Mouse (Mus musculus): ENCODE results near the gene Orm2. TPM values are rescaled to one million over a fixed set of nuclear protein-coding genes. Genes with fewer than 3 reads are reported as not detected.

The Orm2 gene
- 0.61 TPM for polyA plus RNA-seq (2014; fragmentation: Illumina TruSeq; extraction: RNeasy Lipid Tissue Mini Kit (QIAGEN cat#74804); ENCODE audit: low read depth, low replicate concordance)

DNA sequence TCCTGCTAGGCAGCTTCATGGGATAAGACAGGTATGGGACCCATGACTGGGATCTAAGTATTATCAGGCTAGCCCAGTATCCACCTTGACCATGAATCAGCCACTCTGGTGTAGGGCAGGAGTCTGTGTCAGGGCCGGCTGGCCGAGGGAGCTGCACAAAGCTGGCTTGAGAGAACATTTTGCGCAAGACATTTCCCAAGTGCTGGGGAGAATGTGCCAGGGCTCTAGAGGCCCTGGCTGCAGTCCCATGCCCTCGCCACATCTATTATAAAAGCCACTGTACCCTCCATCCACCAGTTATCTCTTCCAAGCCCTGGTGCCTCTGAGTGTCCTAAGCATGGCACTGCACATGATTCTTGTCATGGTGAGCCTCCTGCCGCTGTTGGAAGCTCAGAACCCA is at the start of gene Orm2:
Gene Orm2 (plus strand): TSS at position 300 of the 400 bp plus-strand sequence.

GRCm38 (mm10) chr4:63344295-63344694 is 18.0 kb upstream of the Orm2 start, which contains the start of gene Orm1:
TSS of gene Orm1 (plus strand) at chr4:63344560.

DNA sequence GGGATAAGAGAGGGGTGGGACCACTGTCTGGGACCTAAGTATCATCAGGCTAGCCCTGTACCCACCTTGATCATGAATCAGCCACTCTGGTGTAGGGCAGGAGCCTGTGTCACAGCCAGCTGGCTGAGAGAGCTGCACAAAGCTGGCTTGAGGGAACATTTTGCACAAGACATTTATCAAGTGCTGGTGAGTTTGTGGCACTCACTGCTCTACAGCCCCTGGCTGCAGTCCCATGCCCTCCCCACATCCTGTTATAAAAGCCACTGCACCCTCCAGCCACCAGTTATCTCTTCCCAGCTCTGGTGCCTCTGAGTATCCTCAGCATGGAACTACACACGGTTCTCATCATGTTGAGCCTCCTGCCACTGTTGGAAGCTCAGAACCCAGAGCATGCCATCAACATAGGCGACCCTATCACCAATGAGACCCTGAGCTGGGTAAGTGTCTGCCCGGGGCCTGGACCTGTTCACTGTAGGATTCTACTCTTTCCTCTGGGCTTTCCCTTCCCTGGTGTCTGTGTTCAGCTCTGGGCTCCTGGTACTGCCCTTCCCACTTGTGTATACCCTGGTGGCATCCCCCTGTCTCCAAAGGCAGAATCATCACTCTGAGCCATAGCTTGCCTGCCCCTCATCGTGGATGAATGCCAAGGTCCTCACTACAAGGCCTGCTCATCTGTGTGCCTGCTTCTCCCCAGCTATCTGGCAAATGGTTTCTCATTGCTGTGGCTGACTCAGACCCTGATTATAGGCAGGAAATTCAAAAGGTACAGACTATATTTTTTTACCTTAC is 6.2 kb upstream of the Orm2 start, which contains the start of gene Orm3:
Gene Orm3 (plus strand): TSS at position 286 of the 789 bp plus-strand sequence.

DNA sequence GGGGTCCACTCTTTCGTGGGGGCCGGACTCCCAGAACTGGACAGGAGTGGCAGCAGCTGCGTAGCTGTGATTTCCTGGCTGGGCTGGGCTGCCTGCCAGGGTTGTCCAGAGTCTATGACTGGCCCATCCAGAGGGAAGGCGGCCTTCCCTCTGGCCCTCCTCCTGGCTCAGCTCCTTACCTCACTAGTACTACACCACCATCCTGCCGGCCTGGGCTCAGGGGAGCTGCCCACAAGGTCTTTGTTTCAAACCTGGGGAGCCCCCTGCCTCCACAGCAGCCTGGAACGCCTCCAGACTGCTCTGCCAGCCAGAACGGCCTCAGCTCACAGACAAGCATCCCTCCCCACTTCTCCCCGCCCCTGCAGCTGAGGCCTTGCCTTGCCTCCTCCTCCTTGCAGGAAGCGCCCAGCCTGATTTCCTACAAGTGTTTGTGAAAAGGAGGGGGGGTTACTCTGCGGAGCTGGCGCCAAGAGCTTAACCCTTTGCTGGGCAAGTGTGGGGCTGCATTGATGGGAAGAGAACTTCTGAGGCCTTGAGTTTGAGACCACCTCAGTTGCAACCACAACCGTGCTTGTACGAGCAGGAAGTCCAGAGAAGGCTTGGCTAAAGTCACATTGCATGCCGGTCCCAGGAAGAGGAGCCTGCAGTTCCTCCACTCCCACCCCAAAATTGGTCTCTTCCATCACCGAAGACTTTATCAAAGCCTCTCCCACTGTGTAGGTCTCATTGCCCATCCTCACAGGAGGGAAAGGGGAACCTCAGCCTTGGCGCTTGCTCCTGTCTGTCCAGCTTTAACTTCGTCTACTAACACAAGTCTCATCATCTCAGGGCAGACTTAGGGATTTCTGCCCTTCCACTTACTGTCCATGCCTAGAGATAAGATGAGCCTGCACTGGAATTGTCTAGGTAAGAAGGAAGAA is 41.1 kb downstream of the Orm2 start, which contains the start of gene Akna:
Gene Akna (minus strand): TSS at position 315 of the 920 bp plus-strand sequence.

Other genes with a start within 250 kb of the Orm2 start
- not detected for gene Ambp, start 207.7 kb upstream of the Orm2 start, polyA plus RNA-seq (2014; fragmentation: Illumina TruSeq; extraction: RNeasy Lipid Tissue Mini Kit (QIAGEN cat#74804); ENCODE audit: low read depth, low replicate concordance)
- 1.3 TPM for gene Kif12, start 190.3 kb upstream of the Orm2 start, polyA plus RNA-seq (2014; fragmentation: Illumina TruSeq; extraction: RNeasy Lipid Tissue Mini Kit (QIAGEN cat#74804); ENCODE audit: low read depth, low replicate concordance)
- 8.6 TPM for gene Col27a1, start 148.4 kb upstream of the Orm2 start, polyA plus RNA-seq (2014; fragmentation: Illumina TruSeq; extraction: RNeasy Lipid Tissue Mini Kit (QIAGEN cat#74804); ENCODE audit: low read depth, low replicate concordance)
- 124 TPM for gene Orm1, start 17.9 kb upstream of the Orm2 start, polyA plus RNA-seq (2014; fragmentation: Illumina TruSeq; extraction: RNeasy Lipid Tissue Mini Kit (QIAGEN cat#74804); ENCODE audit: low read depth, low replicate concordance)
- gene Orm3, start 6.3 kb upstream of the Orm2 start, polyA plus RNA-seq (2014; fragmentation: Illumina TruSeq; extraction: RNeasy Lipid Tissue Mini Kit (QIAGEN cat#74804); ENCODE audit: low read depth, low replicate concordance) = 7.1 TPM
- 5.3 TPM for gene Akna, start 40.9 kb downstream of the Orm2 start, polyA plus RNA-seq (2014; fragmentation: Illumina TruSeq; extraction: RNeasy Lipid Tissue Mini Kit (QIAGEN cat#74804); ENCODE audit: low read depth, low replicate concordance)
- 13.9 TPM for gene Whrn, start 133.5 kb downstream of the Orm2 start, polyA plus RNA-seq (2014; fragmentation: Illumina TruSeq; extraction: RNeasy Lipid Tissue Mini Kit (QIAGEN cat#74804); ENCODE audit: low read depth, low replicate concordance)
- gene Atp6v1g1, start 182.3 kb downstream of the Orm2 start, polyA plus RNA-seq (2014; fragmentation: Illumina TruSeq; extraction: RNeasy Lipid Tissue Mini Kit (QIAGEN cat#74804); ENCODE audit: low read depth, low replicate concordance) = 340 TPM
- 14.1 TPM for gene Tmem268, start 196.3 kb downstream of the Orm2 start, polyA plus RNA-seq (2014; fragmentation: Illumina TruSeq; extraction: RNeasy Lipid Tissue Mini Kit (QIAGEN cat#74804); ENCODE audit: low read depth, low replicate concordance)
- gene Gm11213, start 242.8 kb downstream of the Orm2 start, polyA plus RNA-seq (2014; fragmentation: Illumina TruSeq; extraction: RNeasy Lipid Tissue Mini Kit (QIAGEN cat#74804); ENCODE audit: low read depth, low replicate concordance) = 4.1 TPM